Mouse (Mus musculus): ENCODE data around the gene Slfn5.

The Slfn5 gene

DNA sequence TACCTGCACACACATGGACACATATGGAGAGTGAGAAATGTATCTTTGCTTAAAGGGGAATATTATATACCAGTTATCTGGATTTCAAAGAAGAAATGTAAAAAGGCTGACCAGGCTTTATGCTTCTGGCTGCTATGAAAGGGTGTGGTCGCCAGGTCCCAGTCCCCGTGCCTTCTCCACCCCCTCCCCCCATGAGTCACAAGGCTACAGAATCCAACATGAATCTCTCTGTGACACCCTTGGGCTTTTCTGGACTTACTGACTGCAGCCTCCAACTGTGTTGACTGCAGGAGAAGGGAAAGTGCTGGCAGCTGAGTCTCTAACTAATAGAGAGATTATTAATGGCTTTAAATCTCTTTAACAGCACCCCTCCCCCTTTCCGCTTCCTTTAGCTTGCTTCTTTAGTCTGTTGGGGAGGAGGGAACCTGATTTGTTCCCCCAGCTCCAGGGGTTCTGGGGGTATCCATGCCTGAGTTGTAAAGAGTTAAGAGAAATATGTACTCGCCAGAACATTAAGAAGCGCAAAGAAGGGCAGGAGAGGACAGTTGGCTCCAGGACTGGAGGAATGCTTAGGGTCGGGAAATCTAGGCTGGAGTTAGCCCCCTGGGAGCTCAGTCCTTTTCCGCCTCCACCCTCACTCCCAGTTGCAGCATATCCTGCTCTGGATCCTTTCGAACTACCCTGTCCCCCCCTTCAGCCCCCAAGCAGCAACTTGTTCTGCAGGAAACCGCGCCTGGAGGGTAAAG is at the start of gene Slfn5:
Gene Slfn5 (plus strand): TSS at position 614 of the 746 bp plus-strand sequence.
- in situ Hi-C loops (cut with MboI; ENCODE audit: low pct_unique_long_range_greater_than_20kb in 1 of 2, low sequenced_read_pairs in 2 of 2, unreplicated experiment in 1 of 2): no loop called here

DNA sequence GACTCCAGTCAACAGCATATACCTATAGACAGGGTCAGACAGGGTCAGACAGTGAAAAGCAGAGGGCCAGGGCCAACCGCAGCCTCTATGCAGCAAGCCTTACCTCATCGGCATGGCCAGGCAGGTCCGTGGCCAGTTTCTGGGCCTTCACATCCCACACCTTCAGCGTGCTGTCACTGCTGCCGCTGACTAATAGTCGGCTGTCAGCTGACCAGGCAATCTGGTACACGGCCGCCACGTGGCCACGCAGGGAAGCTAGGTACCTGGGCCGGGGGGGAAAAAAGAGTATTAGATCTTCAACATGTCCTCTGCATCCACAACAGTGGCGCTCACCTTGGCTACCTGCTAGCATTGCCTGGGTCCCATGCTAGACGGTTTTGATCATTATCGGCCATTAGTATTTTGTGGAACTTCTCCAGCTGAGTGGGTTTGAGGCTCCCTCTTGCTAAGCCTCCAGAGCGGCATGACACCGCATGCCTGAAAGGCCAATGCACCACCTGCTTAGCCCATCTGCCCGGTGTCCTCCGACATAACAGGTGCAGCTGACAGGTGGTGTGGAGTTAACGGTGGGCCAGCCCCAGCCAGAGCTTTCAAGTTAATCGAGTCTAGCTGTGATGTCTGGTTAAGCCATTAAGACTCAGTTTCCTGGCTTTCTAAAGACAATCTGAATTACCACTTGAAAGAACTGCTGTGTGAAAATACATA is 49.4 kb upstream of the Slfn5 start:
- in situ Hi-C loops (cut with MboI; ENCODE audit: low pct_unique_long_range_greater_than_20kb in 1 of 2, low sequenced_read_pairs in 2 of 2, unreplicated experiment in 1 of 2): loop anchor here in 1 of 2 experiments (25.0 kb wide), 1 partner anchor 286 kb away; the partner anchor contains the start of genes Slfn3 and Slfn4

DNA sequence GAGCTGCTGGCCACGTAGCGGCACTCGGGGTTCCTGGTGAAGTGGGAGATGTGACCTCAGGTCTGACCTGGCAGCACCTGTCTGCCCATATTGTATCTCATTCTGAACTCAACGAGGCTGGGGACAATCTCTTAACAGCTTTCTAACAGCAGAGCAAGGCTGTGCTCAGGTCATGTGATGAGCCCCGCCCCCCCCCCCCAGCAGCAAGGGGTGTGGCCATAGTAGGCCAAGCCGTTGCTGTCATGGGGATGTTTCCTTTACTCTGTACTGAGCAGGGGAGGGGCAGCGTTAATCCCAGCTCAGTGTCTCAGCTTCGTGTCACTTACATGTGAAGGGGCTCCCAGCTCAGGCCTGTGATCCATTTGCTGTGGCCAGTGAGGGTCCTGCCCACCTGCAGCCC is 46.2 kb upstream of the Slfn5 start:
- in situ Hi-C loops (cut with MboI; ENCODE audit: low pct_unique_long_range_greater_than_20kb in 1 of 2, low sequenced_read_pairs in 2 of 2, unreplicated experiment in 1 of 2): loop anchor here in 1 of 2 experiments (25.0 kb wide), 1 partner anchor 282 kb away; the partner anchor contains the start of genes Slfn3 and Slfn4

DNA sequence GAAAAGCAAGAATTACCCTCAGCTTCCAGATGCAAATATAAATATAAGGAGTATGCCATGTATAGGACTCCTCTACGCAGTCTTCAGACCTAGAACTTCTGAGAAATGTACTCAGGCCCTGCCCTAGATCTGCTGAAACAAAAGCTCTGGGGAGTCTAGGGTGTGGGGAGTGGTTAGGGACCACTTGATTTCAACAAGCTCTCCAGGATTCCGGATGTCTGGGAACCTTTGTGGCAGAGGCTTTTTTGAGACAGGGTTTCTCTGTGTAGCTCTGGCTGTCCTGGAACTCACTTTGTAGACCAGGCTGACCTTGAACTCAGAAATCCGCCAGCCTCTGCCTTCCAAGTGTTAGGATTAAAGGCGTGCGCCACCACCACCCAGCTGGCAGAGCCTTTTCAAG is 45.3 kb upstream of the Slfn5 start:
- in situ Hi-C loops (cut with MboI; ENCODE audit: low pct_unique_long_range_greater_than_20kb in 1 of 2, low sequenced_read_pairs in 2 of 2, unreplicated experiment in 1 of 2): loop anchor here in 1 of 2 experiments (25.0 kb wide), 1 partner anchor 281 kb away; the partner anchor contains the start of genes Slfn3 and Slfn4

DNA sequence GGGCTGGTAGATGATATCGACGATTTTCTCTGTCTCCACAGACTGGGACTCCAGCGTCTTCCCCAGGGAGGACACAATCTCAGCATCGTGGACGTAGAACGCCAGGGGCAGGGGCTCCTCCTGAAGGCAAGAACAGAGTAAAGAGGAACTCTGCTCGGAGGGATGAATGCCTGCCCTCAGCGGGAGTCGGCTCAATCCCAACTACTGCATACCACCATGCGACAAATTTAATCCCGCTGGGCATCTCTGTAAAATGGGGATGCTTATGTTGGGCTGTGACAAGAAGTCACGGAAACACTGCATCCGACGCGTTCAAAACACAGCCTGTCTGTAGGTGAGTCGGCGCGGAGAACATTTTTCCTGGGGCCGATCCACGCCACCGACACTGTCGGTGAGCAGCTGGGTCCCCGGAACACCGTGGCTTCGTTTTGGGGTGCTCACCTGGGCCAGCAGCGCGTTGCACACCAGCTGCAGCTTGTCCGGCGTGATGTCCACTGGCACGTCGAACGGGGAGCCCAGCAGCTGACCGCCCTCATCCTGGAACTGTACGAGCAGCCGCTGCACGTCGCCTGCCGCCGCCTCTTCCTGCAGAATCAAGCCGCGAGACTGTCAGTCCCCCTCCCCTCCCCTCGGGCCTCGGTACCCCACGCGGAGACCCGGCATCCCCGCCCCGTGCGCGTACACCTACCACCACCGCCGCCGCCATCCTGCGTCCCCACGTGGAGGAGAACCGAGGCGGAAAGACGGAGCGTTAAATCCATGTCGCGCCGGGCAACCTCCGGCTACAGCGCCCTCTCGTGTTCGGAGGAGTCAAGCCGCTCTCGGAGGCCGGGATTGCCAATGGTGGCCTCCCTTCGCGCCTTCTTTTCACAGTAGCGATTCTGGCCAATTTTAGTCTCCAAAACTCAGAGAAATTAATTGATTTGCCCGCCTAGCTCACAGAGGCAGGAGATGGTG is 43.2 kb upstream of the Slfn5 start, which contains the start of gene Nle1:
Gene Nle1 (minus strand): TSS at position 761 of the 957 bp plus-strand sequence.
- in situ Hi-C loops (cut with MboI; ENCODE audit: low pct_unique_long_range_greater_than_20kb in 1 of 2, low sequenced_read_pairs in 2 of 2, unreplicated experiment in 1 of 2): loop anchor here in 1 of 2 experiments (25.0 kb wide), 1 partner anchor 279 kb away; the partner anchor contains the start of genes Slfn3 and Slfn4

DNA sequence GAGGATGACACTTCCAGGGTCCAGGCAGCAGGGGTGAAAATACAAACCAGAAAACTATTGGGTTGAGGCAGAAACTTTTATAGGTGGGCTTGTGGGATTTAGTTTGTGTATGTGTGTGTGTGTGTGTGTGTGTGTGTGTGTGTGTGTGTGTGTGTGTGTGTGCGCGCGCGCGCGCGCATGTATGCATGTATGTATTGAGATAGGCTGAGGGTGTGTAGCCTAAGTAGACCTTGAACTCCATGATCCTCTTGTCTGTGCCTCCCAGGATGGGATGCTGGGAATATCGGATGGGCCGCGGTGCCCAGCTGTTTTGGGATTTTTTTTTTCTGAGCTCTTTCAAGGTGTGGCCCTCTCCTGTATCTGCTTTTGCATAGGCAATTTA is 42.5 kb upstream of the Slfn5 start:
- in situ Hi-C loops (cut with MboI; ENCODE audit: low pct_unique_long_range_greater_than_20kb in 1 of 2, low sequenced_read_pairs in 2 of 2, unreplicated experiment in 1 of 2): loop anchor here in 1 of 2 experiments (25.0 kb wide), 1 partner anchor 279 kb away; the partner anchor contains the start of genes Slfn3 and Slfn4

DNA sequence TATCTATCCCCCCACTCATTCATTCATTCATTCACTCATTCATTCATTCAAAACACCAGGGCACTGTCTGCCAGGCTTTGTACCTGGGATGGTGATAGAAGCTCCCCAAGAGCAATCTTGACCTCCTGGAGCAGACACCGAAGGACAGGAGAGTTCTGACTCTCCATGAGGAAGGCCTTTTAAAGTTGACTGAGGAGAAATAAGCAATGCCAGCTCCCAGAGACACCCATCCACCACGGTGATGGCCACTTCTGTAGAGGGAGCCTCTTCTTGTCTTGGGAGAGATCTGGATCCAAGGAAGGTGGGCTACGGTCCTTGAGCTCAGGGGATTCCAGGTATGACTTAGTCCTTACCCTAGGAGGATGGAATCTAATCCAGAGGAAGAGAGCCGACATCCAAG is 40.9 kb upstream of the Slfn5 start, which contains the start of gene Unc45b:
Gene Unc45b (plus strand): TSS at position 301 of the 400 bp plus-strand sequence.
- in situ Hi-C loops (cut with MboI; ENCODE audit: low pct_unique_long_range_greater_than_20kb in 1 of 2, low sequenced_read_pairs in 2 of 2, unreplicated experiment in 1 of 2): loop anchor here in 1 of 2 experiments (25.0 kb wide), 1 partner anchor 277 kb away; the partner anchor contains the start of genes Slfn3 and Slfn4

DNA sequence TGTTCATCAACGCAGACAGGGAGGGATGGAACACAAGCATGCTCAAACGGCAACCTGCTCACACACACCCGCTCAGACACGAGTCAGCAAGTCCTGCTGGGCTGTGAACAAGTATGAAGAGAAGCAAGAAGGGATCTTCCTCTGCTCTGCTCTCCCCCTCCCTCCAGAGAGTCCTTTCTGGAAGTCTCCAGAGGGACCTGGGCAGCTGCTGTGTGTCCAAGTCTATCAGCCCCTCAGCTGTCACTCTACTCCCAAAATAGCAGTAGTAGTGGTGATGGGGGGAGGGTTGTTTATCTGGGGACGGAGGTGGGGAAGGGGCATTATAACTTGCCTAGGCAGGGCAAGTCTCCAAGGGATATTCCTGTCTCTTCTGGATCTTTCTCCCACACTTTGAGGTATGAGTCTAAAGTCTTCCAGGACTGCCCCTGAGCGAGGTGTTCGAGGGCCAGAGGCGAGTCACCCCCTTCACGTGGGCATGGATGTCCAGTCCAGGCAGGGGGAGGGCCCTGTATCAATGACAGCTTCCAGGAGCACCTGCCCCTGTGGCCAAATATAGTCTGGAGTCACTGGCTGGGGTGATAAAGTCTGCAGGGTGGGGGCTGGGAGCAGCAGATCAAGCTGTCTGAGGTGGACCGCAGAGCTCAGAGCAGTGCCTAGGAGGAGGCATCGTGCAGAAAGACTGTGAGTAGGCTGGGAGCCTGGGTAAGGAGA is 40.3 kb upstream of the Slfn5 start:
- in situ Hi-C loops (cut with MboI; ENCODE audit: low pct_unique_long_range_greater_than_20kb in 1 of 2, low sequenced_read_pairs in 2 of 2, unreplicated experiment in 1 of 2): loop anchor here in 1 of 2 experiments (25.0 kb wide), 1 partner anchor 276 kb away; the partner anchor contains the start of genes Slfn3 and Slfn4

DNA sequence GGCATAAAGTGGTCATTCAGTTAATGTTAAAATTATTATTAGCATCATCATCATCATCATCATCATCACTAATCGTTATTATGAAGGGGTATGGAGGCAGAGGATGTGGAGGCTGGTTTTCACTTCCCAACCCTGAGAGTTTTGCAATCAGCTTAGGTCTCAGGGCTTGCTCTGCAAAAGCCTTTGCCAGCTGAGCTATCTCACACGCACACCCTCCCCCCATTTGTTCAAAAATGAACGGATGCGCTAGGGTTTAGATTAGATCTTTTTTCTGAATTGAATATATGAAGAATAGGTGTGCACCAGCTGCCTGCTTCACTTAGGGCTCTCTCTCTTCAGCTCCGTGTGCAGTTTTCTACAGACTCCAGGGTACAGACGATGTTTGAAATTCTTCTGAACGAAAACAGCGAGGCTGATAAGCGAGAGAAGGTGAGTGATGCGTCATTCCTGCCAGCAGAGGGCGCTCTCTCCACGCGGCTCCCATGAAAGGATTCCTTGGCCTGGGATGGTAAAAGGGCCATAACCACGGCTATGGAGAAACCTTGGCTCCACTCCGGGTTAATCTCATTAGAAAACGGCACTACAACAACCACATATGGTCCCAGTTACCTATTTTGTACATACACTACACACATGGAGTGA is 36.3 kb upstream of the Slfn5 start:
- in situ Hi-C loops (cut with MboI; ENCODE audit: low pct_unique_long_range_greater_than_20kb in 1 of 2, low sequenced_read_pairs in 2 of 2, unreplicated experiment in 1 of 2): loop anchor here in 1 of 2 experiments (25.0 kb wide), 1 partner anchor 272 kb away; the partner anchor contains the start of genes Slfn3 and Slfn4

DNA sequence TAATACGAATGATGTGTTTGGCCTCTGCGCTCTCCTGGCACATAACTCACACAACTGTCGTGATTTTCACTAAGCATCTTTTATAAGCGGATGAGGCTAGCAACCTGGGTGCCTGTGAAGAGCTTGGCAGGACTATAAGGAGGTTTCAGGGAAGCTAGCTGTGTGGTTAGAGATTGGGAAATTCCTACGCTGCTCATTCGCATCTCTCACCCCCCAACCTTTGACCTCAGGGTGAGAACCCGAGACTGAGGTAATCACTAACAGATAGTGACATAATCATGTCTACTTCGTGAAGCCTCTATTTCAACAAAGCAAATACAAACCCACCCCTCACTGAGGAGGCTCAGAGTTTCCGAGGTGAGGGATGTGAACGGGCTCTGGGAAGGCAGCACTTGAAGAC is 30.4 kb upstream of the Slfn5 start:
- in situ Hi-C loops (cut with MboI; ENCODE audit: low pct_unique_long_range_greater_than_20kb in 1 of 2, low sequenced_read_pairs in 2 of 2, unreplicated experiment in 1 of 2): loop anchor here in 1 of 2 experiments (25.0 kb wide), 1 partner anchor 267 kb away; the partner anchor contains the start of genes Slfn3 and Slfn4

DNA sequence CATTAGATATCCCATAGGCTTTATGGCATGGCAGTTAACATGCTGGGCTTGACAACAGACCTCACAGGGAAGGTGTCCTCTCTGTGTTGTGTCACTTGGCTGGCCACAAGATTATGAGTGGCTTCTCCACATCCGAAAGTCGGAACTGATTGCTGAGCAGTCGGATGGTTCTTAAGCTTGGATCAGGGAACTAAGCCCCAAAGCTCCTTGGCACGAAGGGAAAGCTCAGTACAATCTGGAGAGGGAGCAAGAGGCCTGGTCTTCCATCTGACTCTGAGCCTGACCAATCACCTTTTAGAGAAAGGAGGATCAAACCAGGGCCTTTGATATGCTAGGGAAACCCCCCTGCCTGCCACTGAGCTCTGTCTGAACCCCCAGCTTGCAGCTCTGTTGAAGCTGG is 29.5 kb upstream of the Slfn5 start:
- in situ Hi-C loops (cut with MboI; ENCODE audit: low pct_unique_long_range_greater_than_20kb in 1 of 2, low sequenced_read_pairs in 2 of 2, unreplicated experiment in 1 of 2): loop anchor here in 1 of 2 experiments (25.0 kb wide), 1 partner anchor 266 kb away; the partner anchor contains the start of genes Slfn3 and Slfn4

DNA sequence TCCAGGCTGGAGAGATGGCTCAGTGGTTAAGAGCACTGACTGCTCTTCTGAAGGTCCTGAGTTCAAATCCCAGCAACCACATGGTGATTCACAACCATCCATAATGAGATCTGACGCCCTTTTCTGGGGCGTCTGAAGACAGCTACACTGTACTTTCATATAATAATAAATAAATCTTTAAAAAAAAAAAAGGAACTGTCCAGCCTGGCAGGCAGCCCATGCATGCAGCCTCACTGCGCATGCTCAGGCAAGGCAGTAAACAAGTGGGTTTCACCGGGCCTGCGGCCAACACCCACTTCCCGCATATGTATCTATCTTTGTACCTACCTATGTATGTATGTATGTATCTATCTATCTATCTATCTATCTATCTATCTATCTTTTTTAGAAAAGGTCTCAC is 27.2 kb upstream of the Slfn5 start:
- in situ Hi-C loops (cut with MboI; ENCODE audit: low pct_unique_long_range_greater_than_20kb in 1 of 2, low sequenced_read_pairs in 2 of 2, unreplicated experiment in 1 of 2): loop anchor here in 1 of 2 experiments (25.0 kb wide), 1 partner anchor 263 kb away; the partner anchor contains the start of genes Slfn3 and Slfn4

DNA sequence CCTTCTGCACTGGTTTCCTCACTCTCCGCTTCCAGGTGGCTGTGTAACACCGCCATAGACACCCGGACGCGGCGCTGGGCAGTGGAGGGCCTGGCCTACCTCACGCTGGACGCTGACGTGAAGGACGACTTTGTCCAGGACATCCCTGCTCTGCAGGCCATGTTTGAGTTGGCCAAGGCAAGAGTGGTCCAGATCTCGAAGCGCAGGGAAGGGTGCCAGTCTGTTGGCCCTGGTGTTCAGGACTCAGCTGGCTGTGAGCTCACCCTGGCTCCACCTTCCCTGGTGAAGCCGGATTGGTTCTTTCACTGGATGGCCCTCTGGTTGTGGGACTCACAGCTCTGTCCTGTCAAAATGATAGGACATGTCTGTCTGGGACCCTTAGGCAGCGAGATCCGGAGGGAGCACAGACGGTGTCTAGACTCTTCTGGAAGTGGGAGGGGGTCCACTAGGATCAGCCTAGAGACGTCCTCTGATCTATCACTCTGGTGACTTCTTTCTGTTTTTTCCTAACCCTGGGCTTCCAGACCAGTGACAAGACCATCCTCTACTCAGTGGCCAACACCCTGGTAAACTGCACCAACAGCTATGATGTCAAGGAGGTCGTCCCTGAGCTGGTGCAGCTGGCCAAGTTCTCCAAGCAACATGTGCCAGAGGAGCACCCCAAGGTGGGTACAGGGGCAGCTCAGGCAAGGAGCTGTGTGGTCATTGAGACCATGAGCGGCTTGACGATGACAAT is 22.1 kb upstream of the Slfn5 start:
- in situ Hi-C loops (cut with MboI; ENCODE audit: low pct_unique_long_range_greater_than_20kb in 1 of 2, low sequenced_read_pairs in 2 of 2, unreplicated experiment in 1 of 2): loop anchor here in 1 of 2 experiments (25.0 kb wide), 2 partner anchors 483 to 542 kb away; partner anchors contain the start of genes Rasl10b and Tmem132e

DNA sequence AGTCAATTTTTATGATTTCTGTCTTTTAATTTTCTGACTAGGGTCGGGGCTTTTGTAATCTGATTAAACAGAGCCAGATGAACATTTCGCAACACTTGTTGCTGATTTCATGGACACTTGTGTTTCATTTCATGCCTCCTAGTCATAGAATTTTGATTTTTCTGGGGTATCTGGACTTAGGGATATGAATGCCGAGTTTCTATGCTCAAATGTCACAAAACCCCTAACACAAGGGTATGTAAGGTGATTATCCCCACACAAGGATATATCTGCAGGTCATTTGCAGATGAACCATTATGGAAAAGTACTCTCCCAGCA is 21.6 kb upstream of the Slfn5 start:
- in situ Hi-C loops (cut with MboI; ENCODE audit: low pct_unique_long_range_greater_than_20kb in 1 of 2, low sequenced_read_pairs in 2 of 2, unreplicated experiment in 1 of 2): loop anchor here in 1 of 2 experiments (25.0 kb wide), 2 partner anchors 483 to 542 kb away; partner anchors contain the start of genes Rasl10b and Tmem132e

DNA sequence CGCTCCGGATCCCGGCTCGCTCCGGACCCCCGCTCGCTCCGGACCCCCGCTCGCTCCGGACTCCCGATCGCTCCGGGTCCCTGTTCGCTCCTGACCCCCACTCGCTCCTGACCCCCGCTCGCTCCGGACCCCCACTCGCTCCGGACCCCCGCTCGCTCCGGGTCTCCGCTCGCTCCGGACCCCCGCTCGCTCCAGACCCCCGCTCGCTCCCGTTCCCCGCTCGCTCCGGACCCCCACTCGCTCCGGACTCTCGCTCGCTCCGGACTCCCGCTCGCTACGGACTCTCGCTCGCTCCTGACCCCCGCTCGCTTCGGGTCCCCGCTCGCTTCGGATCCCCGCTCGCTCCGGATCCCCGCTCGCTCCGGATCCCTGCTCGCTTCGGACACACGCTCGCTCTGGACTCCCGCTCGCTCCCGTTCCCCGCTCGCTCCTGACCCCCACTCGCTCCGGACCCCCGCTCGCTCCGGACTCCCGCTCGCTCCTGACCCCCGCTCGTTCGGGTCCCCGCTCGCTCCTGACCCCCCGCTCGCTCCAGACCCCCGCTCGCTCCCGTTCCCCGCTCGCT is 20.7 kb upstream of the Slfn5 start:
- in situ Hi-C loops (cut with MboI; ENCODE audit: low pct_unique_long_range_greater_than_20kb in 1 of 2, low sequenced_read_pairs in 2 of 2, unreplicated experiment in 1 of 2): loop anchor here in 1 of 2 experiments (25.0 kb wide), 2 partner anchors 482 to 543 kb away; partner anchors contain the start of genes Rasl10b and Tmem132e
